Mouse (Mus musculus): ENCODE measurements around the gene Ubb.

Ubb gene

GRCm38 (mm10) chr11:62539089-62539890 lies 11.7 kb upstream of the Ubb start, which contains the start of gene Cenpv:
Gene Cenpv (minus strand): TSS chr11:62539261.
- CTCF ChIA-PET = interaction anchor here in 3 of 4 experiments (0.5 to 1.7 kb wide), 5 partner anchors 12 to 71 kb away, joined by 3 to 8 read pairs (median 3); partner anchors contain the start of gene Ubb (in 1 of the 3)

DNA sequence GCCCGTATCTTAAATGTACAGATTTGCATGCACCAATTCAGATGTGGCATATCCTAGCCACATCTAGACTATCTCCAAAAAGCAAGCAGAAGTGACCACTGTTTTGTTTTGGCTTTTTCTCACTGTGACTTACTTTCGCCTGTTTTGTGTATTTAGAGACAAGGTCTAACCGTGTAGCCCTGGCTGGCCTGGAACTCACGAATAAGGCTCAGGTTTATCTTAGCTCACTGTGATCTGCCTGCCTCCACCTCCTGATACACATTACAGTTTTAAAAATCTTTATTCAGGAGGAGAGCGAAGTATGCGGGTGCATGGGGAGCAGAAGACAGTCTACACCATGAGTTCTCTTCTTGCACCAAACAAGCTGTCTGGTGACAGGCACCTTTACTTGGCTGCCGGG lies 10.8 kb upstream of the Ubb start:
- ChIA-PET CTCF (interaction anchor here in 1 of 4 experiments (1.7 kb wide), 1 partner anchor 21 kb away, joined by 8 read pairs; no protein-coding TSS in a partner anchor), POLR2A (interaction anchor here (0.5 to 33.1 kb wide), 32 partner anchors 6 to 111 kb away, joined by 3 to 1188 read pairs (median 13); partner anchors contain the start of genes Ubb (in 4 of the 4), Cenpv (in 1 of the 4) and Trpv2 (in 1 of the 4))

More at GRCm38 (mm10) chr11:62539089-62539890, 11.7 kb upstream of the Ubb start, which contains the start of gene Cenpv:
- POLR2A ChIA-PET = interaction anchor here (0.5 to 33.1 kb wide), 66 partner anchors 7 to 233 kb away, joined by 3 to 1188 read pairs (median 6); partner anchors contain the start of genes Ubb (in 4 of the 4), Cenpv (in 1 of the 4), Ncor1 (in 1 of the 4) and Pigl (in 1 of the 4)

- POLR2A ChIA-PET = interaction anchor here (0.5 to 33.1 kb wide), 25 partner anchors 5 to 88 kb away, joined by 3 to 1188 read pairs (median 6); partner anchors contain the start of genes Ubb (in 4 of the 4) and Cenpv (in 1 of the 4)
Observed at GRCm38 (mm10) chr11:62540969-62541368, 10.0 kb upstream of the Ubb start.

DNA sequence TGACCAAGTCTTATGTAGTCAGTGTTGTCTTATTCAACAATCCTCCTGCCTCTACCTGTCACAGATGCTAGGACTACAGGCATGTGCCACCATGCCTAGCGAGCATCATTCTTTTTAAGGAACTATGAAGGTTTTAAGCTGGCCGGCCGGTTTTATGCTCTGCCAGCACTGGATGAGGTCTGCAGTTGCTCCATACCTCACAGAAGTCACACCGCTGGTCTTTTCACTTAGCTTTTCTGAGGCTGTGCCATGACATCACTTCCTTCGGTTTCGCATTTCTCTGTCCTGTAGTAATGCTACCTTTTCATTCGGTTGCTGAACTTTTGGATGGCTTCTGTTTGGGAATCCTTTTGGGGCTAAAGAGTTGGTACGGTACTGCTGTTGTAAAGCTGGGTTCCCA lies 9.4 kb upstream of the Ubb start:
- ChIA-PET CTCF (interaction anchor here in 1 of 4 experiments (0.6 kb wide), 1 partner anchor 33 kb away, joined by 3 read pairs; no protein-coding TSS in a partner anchor), POLR2A (interaction anchor here (0.6 to 33.1 kb wide), 24 partner anchors 4 to 88 kb away, joined by 3 to 1188 read pairs (median 6); partner anchors contain the start of genes Ubb (in 4 of the 4) and Cenpv (in 1 of the 4))

More at GRCm38 (mm10) chr11:62540969-62541368, 10.0 kb upstream of the Ubb start:
- CTCF ChIA-PET = interaction anchor here in 1 of 4 experiments (0.6 kb wide), 1 partner anchor 34 kb away, joined by 3 read pairs; no protein-coding TSS in a partner anchor

GRCm38 (mm10) chr11:62543991-62544390 lies 7.0 kb upstream of the Ubb start:
- POLR2A ChIA-PET = interaction anchor here in 3 of 4 experiments (0.7 to 33.1 kb wide), 9 partner anchors 2 to 99 kb away, joined by 5 to 1188 read pairs (median 287); partner anchors contain the start of genes Ubb (in 2 of the 3) and Cenpv (in 1 of the 3)
- CTCF ChIA-PET = interaction anchor here in 1 of 4 experiments (0.7 kb wide), 1 partner anchor 24 kb away, joined by 9 read pairs; no protein-coding TSS in a partner anchor

DNA sequence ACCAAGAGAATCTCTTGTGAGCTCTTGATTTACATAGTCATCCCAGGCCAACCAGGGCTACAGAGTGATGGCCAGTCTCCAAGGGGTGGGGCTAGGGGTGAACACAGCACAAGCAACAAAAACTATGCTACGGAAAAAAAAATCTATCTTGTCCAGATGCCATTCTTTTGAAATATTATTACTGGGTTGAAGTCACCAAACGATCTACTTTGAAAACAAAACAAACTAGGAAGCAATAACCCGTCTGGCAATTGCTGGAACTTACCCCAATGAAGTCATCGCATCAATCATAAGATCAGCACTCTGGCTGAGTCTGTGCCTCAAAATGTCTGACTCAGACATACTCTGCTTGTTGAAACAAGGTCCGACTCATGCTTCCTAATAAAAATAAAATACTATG lies 1.2 kb upstream of the Ubb start:
- ChIA-PET CTCF (interaction anchor here in 3 of 4 experiments (0.7 to 1.2 kb wide), 6 partner anchors 55 to 301 kb away, joined by 3 to 4 read pairs (median 4); no protein-coding TSS in a partner anchor), POLR2A (interaction anchor here (0.5 to 33.0 kb wide), 117 partner anchors 9 to 620 kb away, joined by 3 to 1188 read pairs (median 9); partner anchors contain the start of genes Cenpv (in 4 of the 4), Ncor1 (in 3 of the 4), Pigl (in 3 of the 4) and Adora2b (in 2 of the 4))

DNA sequence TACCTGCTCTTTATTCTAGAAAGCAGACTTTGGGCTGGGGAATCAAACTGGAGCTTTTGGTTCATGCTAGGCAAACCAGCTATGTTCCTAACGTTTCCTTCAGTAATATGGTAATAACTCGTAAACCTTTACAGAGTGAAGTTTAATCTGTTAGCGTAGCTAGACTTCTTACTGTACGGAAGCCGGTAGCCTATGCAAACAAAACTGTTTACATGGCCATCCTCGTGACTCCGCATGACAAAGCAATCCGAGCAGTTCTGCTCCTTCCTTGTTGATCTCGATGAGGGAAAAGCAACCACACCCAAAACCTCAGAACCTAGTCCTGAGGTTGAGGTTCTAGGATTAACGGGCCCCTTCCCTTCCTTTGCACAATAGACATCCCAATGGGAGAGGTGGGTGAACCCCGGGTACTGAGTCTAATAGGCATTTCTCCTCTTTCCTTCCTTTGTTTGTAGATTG lies 715 bp upstream of the Ubb start:
- POLR2A ChIA-PET = interaction anchor here (0.6 to 33.0 kb wide), 120 partner anchors 8 to 968 kb away, joined by 3 to 1188 read pairs (median 9); partner anchors contain the start of genes Cenpv (in 4 of the 4), Ncor1 (in 3 of the 4), Pigl (in 3 of the 4) and Zswim7 (in 3 of the 4)
- CTCF ChIA-PET = interaction anchor here in 2 of 4 experiments (0.5 to 1.2 kb wide), 3 partner anchors 28 to 182 kb away, joined by 3 to 4 read pairs (median 3); no protein-coding TSS in a partner anchor

DNA sequence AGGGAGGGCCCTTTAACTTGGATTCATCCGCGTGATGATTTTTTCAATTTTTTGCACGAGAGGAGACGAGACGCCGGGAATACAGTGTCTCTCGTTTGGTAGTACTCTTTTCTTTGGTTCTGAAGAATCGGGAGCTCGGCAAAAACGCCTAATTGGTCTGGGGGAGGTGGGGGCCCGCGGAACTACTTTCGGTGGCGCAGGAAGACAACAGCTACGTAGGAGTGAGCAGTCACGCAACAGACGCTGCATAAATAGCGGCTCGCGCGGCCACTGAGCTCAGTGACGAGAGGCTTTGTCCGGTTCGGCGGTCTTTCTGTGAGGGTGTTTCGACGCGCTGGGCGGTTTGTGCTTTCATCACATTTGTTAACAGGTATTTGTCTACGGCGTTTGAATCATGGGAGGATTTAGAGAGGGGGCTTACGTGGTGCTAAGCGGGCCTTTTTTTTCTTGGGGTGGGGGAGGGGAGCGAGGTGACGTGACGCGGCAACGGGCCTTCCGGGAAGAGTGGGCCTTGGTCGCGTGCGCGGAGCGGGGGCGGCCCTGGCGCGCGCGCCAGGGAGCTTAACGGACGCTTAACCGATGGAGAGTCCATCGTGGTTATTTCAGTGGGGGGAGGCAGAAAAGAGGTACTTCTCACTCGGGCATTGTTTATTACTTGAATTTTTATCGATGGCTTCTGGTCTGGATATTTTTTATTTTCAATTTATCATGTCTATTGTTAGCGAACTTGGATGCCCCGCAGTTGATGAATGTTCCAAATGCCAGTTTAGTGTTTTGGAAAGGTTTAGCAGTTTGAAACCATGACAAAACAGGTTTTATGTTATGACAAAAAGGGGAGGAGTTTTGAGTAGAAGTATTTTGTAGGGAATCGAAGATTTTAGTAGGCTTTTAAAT lies 502 bp downstream of the Ubb start:
- CTCF ChIA-PET = interaction anchor here in 2 of 4 experiments (0.5 to 1.3 kb wide), 7 partner anchors 13 to 142 kb away, joined by 3 to 6 read pairs (median 4); partner anchors contain the start of gene Cenpv (in 1 of the 2)

GRCm38 (mm10) chr11:62553186-62553585 lies 2.2 kb downstream of the Ubb start:
- ChIA-PET POLR2A (interaction anchor here in 3 of 4 experiments (0.6 to 33.0 kb wide), 49 partner anchors 8 to 304 kb away, joined by 3 to 1188 read pairs (median 5); partner anchors contain the start of genes Cenpv (in 3 of the 3), Trpv2 (in 2 of the 3), Adora2b (in 1 of the 3) and Ncor1 (in 1 of the 3)), CTCF (interaction anchor here in 1 of 4 experiments (0.8 kb wide), 1 partner anchor 15 kb away, joined by 3 read pairs; no protein-coding TSS in a partner anchor)

More for the DNA sequence above, 502 bp downstream of the Ubb start:
- POLR2A ChIA-PET = interaction anchor here (0.5 to 33.0 kb wide), 278 partner anchors 8 to 1823 kb away, joined by 3 to 1188 read pairs (median 5); partner anchors contain the start of genes Cenpv (in 4 of the 4), Adora2b (in 3 of the 4), Ncor1 (in 3 of the 4) and Pigl (in 3 of the 4)

DNA sequence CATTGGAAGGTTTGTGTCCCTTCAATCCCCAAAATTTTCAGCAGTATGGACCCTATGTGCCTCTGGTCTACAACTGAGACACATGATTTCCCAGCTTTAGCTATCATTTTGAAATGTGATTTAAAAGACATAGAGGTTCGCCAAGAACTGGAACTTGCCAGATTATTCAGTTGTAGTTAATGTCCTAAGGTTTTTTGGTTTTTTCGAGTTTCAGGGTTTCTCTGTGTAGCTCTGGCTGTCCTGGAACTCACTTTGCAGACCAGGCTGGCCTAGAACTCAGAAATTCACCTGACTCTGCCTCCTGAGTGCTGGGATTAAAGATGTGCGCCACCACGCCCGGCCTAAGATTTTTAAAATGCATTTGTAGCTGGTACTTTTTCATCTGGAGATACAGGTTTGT lies 2.7 kb downstream of the Ubb start:
- ChIA-PET CTCF (interaction anchor here in 1 of 4 experiments (0.8 kb wide), 1 partner anchor 16 kb away, joined by 3 read pairs; no protein-coding TSS in a partner anchor), POLR2A (interaction anchor here (0.6 to 33.0 kb wide), 56 partner anchors 9 to 305 kb away, joined by 3 to 1188 read pairs (median 5); partner anchors contain the start of genes Cenpv (in 3 of the 4), Trpv2 (in 2 of the 4), Adora2b (in 1 of the 4) and Ncor1 (in 1 of the 4))

- POLR2A ChIA-PET = interaction anchor here (0.6 to 33.0 kb wide), 72 partner anchors 8 to 306 kb away, joined by 3 to 1188 read pairs (median 5); partner anchors contain the start of genes Cenpv (in 3 of the 4), Trpv2 (in 3 of the 4), Adora2b (in 1 of the 4) and Ncor1 (in 1 of the 4)
Observed at GRCm38 (mm10) chr11:62554163-62554855, 3.3 kb downstream of the Ubb start.

GRCm38 (mm10) chr11:62554934-62555517 lies 4.1 kb downstream of the Ubb start:
- ChIA-PET POLR2A (interaction anchor here (0.5 to 33.0 kb wide), 55 partner anchors 9 to 275 kb away, joined by 3 to 1188 read pairs (median 7); partner anchors contain the start of genes Cenpv (in 3 of the 4) and Trpv2 (in 3 of the 4)), CTCF (interaction anchor here in 1 of 4 experiments (1.7 kb wide), 1 partner anchor 42 kb away, joined by 4 read pairs; no protein-coding TSS in a partner anchor)

More at GRCm38 (mm10) chr11:62554163-62554855, 3.3 kb downstream of the Ubb start:
- CTCF ChIA-PET = interaction anchor here in 2 of 4 experiments (0.6 to 0.8 kb wide), 2 partner anchors 16 to 55 kb away, joined by 3 to 4 read pairs; no protein-coding TSS in a partner anchor

- CTCF ChIA-PET = interaction anchor here in 3 of 4 experiments (0.5 to 1.7 kb wide), 3 partner anchors 19 to 43 kb away, joined by 3 to 4 read pairs (median 3); no protein-coding TSS in a partner anchor
- POLR2A ChIA-PET = interaction anchor here (0.8 to 33.0 kb wide), 44 partner anchors 8 to 99 kb away, joined by 3 to 1188 read pairs (median 8); partner anchors contain the start of genes Cenpv (in 3 of the 4) and Trpv2 (in 3 of the 4)
Observed at GRCm38 (mm10) chr11:62555896-62556412, 5.0 kb downstream of the Ubb start.

DNA sequence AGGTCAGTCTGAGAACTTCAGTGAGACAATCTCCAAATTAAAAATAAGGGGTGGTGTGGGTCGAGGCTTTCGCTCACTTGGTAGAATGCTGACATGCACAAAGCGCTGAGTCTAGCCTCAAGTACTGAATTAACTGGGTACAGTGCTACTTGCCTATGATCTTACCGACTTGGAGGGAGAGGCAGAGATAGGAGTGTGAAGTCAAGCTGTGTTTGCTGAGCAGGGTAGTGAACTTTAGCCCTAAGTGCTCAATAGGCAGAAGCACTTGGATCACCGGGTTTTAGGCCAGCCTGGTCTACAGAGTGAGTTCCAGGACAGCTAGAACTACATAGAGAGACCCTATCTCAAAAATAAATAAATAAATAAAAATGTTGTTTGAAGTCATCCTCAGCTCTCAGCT lies 6.2 kb downstream of the Ubb start:
- ChIA-PET CTCF (interaction anchor here in 1 of 4 experiments (0.7 kb wide), 1 partner anchor 277 kb away, joined by 3 read pairs; no protein-coding TSS in a partner anchor), POLR2A (interaction anchor here (0.6 to 33.0 kb wide), 25 partner anchors 7 to 481 kb away, joined by 3 to 1188 read pairs (median 20); partner anchors contain the start of genes Cenpv (in 2 of the 4), Trpv2 (in 2 of the 4) and Ubb (in 1 of the 4))
